Mouse (Mus musculus) gastrocnemius, adult 18-20 months (tissue): ENCODE measurements around the gene Zfp526. TPM values are rescaled to one million over a fixed set of nuclear protein-coding genes. Genes with fewer than 3 reads are reported as not detected.

Source experiments
- DNase-seq: peaks from one replicate; pipeline ENCODE4 v3.0.0; 2021; ENCODE audit warnings: low spot score
- total RNA-seq, 2 experiments: library from RNA; stranded (reverse); gene quantifications; 2 replicates each; pipeline ENCODE4 v1.2.3; 2021

The Zfp526 gene
- total RNA-seq, 2 experiments from 2014 or later: 4.7 to 5.3 TPM

- DNase-seq: no peak
Observed at GRCm38 (mm10) chr7:25266180-25266962, 45.1 kb downstream of the Zfp526 start.

GRCm38 (mm10) chr7:25267301-25267750, 46.1 kb downstream of the Zfp526 start, which contains the start of gene Cic:
Gene Cic (plus strand): TSS chr7:25267704.
- peak; percentile 100 for DNase-seq

- peak; percentile 100 for DNase-seq
Observed at GRCm38 (mm10) chr7:25267751-25268463, 46.7 kb downstream of the Zfp526 start.

GRCm38 (mm10) chr7:25268588-25268987, 47.4 kb downstream of the Zfp526 start:
- DNase-seq: no peak

- no peak for DNase-seq
Observed at GRCm38 (mm10) chr7:25269029-25269428, 47.8 kb downstream of the Zfp526 start.

GRCm38 (mm10) chr7:25269545-25270271, 48.5 kb downstream of the Zfp526 start:
- no peak for DNase-seq

GRCm38 (mm10) chr7:25270652-25271633, 49.7 kb downstream of the Zfp526 start:
- DNase-seq: no peak

- DNase-seq: no peak
Observed at GRCm38 (mm10) chr7:25271651-25272444, 50.6 kb downstream of the Zfp526 start.

GRCm38 (mm10) chr7:25272445-25273258, 51.4 kb downstream of the Zfp526 start:
- DNase-seq: no peak

- no peak for DNase-seq
Observed at GRCm38 (mm10) chr7:25273259-25274241, 52.3 kb downstream of the Zfp526 start.

GRCm38 (mm10) chr7:25274571-25274970, 53.3 kb downstream of the Zfp526 start:
- no peak for DNase-seq

- no peak for DNase-seq
Observed at GRCm38 (mm10) chr7:25274996-25275395, 53.8 kb downstream of the Zfp526 start.

GRCm38 (mm10) chr7:25275555-25276298, 54.5 kb downstream of the Zfp526 start:
- no peak for DNase-seq
